Mouse (Mus musculus) heart, adult 9 months (tissue): ENCODE results near the gene Ccdc34.

Experiments
- DNase-seq, 2 experiments: peaks; one replicate each; pipeline ENCODE4 v3.0.0; 2022; ENCODE audit warnings: low spot score in 2 of 2

Ccdc34 gene

GRCm38 (mm10) chr2:109996411-109996810, 21.2 kb upstream of the Ccdc34 start:
- peak; percentile 14 to 19 for DNase-seq

- DNase-seq = no peak
Observed at GRCm38 (mm10) chr2:110004668-110005067, 12.9 kb upstream of the Ccdc34 start.

- DNase-seq = no peak
Observed at GRCm38 (mm10) chr2:110005164-110005563, 12.5 kb upstream of the Ccdc34 start.

- DNase-seq = no peak
Observed at GRCm38 (mm10) chr2:110005596-110006239, 11.9 kb upstream of the Ccdc34 start.

- no peak for DNase-seq
Observed at GRCm38 (mm10) chr2:110007423-110008267, 10.0 kb upstream of the Ccdc34 start.

- DNase-seq = no peak
Observed at GRCm38 (mm10) chr2:110009449-110009848, 8.2 kb upstream of the Ccdc34 start.

GRCm38 (mm10) chr2:110012184-110012725, 5.4 kb upstream of the Ccdc34 start:
- no peak for DNase-seq

- DNase-seq = no peak
Observed at GRCm38 (mm10) chr2:110017087-110017486, 530 bp upstream of the Ccdc34 start.

- peak; percentile 8 to 15 for DNase-seq
Observed at GRCm38 (mm10) chr2:110019656-110020055, 2.0 kb downstream of the Ccdc34 start.

- no peak for DNase-seq
Observed at GRCm38 (mm10) chr2:110020430-110020829, 2.8 kb downstream of the Ccdc34 start.

- DNase-seq = no peak
Observed at GRCm38 (mm10) chr2:110036265-110036664, 18.6 kb downstream of the Ccdc34 start.

GRCm38 (mm10) chr2:110036665-110037064, 19.0 kb downstream of the Ccdc34 start:
- DNase-seq = no peak

GRCm38 (mm10) chr2:110037221-110037620, 19.6 kb downstream of the Ccdc34 start:
- no peak for DNase-seq

GRCm38 (mm10) chr2:110038341-110038740, 20.7 kb downstream of the Ccdc34 start:
- no peak for DNase-seq

- DNase-seq = no peak
Observed at GRCm38 (mm10) chr2:110042861-110043760, 25.5 kb downstream of the Ccdc34 start.

GRCm38 (mm10) chr2:110058424-110058823, 40.8 kb downstream of the Ccdc34 start:
- DNase-seq = no peak

GRCm38 (mm10) chr2:110063131-110063530, 45.5 kb downstream of the Ccdc34 start:
- peak in 1 of 2 experiments; percentile 19 for DNase-seq

GRCm38 (mm10) chr2:110068916-110069315, 51.3 kb downstream of the Ccdc34 start:
- DNase-seq = no peak

GRCm38 (mm10) chr2:110073023-110073422, 55.4 kb downstream of the Ccdc34 start:
- DNase-seq = no peak

- no peak for DNase-seq
Observed at GRCm38 (mm10) chr2:110074646-110075452, 57.2 kb downstream of the Ccdc34 start.

GRCm38 (mm10) chr2:110077240-110077639, 59.6 kb downstream of the Ccdc34 start:
- DNase-seq = no peak
